Mouse (Mus musculus) heart, embryonic 16.5 days (tissue): Measurements from ENCODE around the gene Tspan8. TPM values are rescaled to one million over a fixed set of nuclear protein-coding genes. Genes with fewer than 3 reads are reported as not detected.

ENCODE experiments used
- ATAC-seq: fragments of 200-750 bp; cut with Nextera tagmentation; replicated peaks from 2 replicates; pipeline ENCODE4 v1.8.0; 2017; ENCODE audit warnings: moderate number of reproducible peaks; ENCODE audit not compliant: insufficient read depth, low FRiP score; ENCODE audit errors: extremely low read depth
- H3K27ac ChIP-seq: fragments of 300-500 bp; sonication (generic); 2 replicates; pipeline ENCODE4 v1.5.1; 2014; ENCODE audit warnings: mild to moderate bottlenecking, low read length, control low read depth, moderate library complexity
- H3K27me3 ChIP-seq: fragments of 300-500 bp; sonication (generic); 2 replicates; pipeline ENCODE4 v1.6.1; 2014; ENCODE audit warnings: low read length, mixed read lengths; ENCODE audit not compliant: control insufficient read depth, insufficient read depth
- H3K36me3 ChIP-seq: fragments of 300-500 bp; sonication (generic); 2 replicates; pipeline ENCODE4 v1.6.1; 2014; ENCODE audit not compliant: control insufficient read depth, insufficient read depth
- H3K4me1 ChIP-seq: fragments of 300-500 bp; sonication (generic); 2 replicates; pipeline ENCODE4 v1.6.1; 2014; ENCODE audit warnings: low read length, mixed read lengths; ENCODE audit not compliant: control insufficient read depth, insufficient read depth
- H3K4me2 ChIP-seq: fragments of 300-500 bp; sonication (generic); 2 replicates; pipeline ENCODE4 v1.6.1; 2014; ENCODE audit warnings: low read depth, mild to moderate bottlenecking, control low read depth, low read length
- H3K4me3 ChIP-seq: fragments of 300-500 bp; sonication (generic); 2 replicates; pipeline ENCODE4 v1.5.1; 2014; ENCODE audit warnings: mild to moderate bottlenecking, control low read depth, low read length
- H3K9ac ChIP-seq: fragments of 300-500 bp; sonication (generic); 2 replicates; pipeline ENCODE4 v1.6.1; 2014; ENCODE audit warnings: low read length, control low read depth
- H3K9me3 ChIP-seq: fragments of 300-500 bp; sonication (generic); replicated peaks from 2 replicates; pipeline ENCODE4 v1.6.1; 2016; ENCODE audit warnings: low read length; ENCODE audit not compliant: control insufficient read depth
- WGBS: fragments of 180-500 bp; shearing (Covaris S2); extraction: QIAGEN DNeasy Blood & Tissue Kit; methylation state at CpG from one replicate; pipeline ENCODE4 v1.1.7; 2014; 5-methylcytosine and 5-hydroxymethylcytosine counted together
- polyA plus RNA-seq: library from polyadenylated mRNA; unstranded; fragments of >200 nt; fragmentation: Nextera tagmentation; extraction: Ambion mirVana; gene quantifications from 2 replicates; pipeline ENCODE4 v1.2.1, GENCODE M21; 2015

Tspan8 gene
- 5.1 and 12.5 TPM in 2 replicates for polyA plus RNA-seq

GRCm38 (mm10) chr10:115816511-115816910, at the start of gene Tspan8:
Gene Tspan8 (plus strand): TSS chr10:115816832.
- H3K4me2 ChIP-seq, result 0 out of 2 replicates have a peak within 1 kb of the TSS, but pooled peaks have one; percentile 23
- ATAC-seq, result no peak
- no peaks in the 10 kb centered on the region for H3K9me3 ChIP-seq
- no peak within 1 kb of the TSS for H3K4me3 ChIP-seq
- H3K4me1 ChIP-seq, result 0 out of 2 replicates have a peak, but pooled peaks cover 5% of the 10 kb centered on the region
- no peaks in the 10 kb centered on the region for H3K27me3 ChIP-seq
- H3K27ac ChIP-seq, result no peak within 1 kb of the TSS
- 30% methylated on average over 6 of the region's 6 CpGs for WGBS
- H3K9ac ChIP-seq, result no peak within 1 kb of the TSS
- no peaks in the 10 kb centered on the region for H3K36me3 ChIP-seq

- H3K4me1 ChIP-seq, result no peaks in the 10 kb centered on the region
- no peaks in the 10 kb centered on the region for H3K36me3 ChIP-seq
- H3K9me3 ChIP-seq, result no peaks in the 10 kb centered on the region
- no peak overlapping the region for H3K27ac ChIP-seq
- H3K27me3 ChIP-seq, result no peaks in the 10 kb centered on the region
- H3K9ac ChIP-seq, result no peak overlapping the region
- H3K4me2 ChIP-seq, result no peak overlapping the region
- H3K4me3 ChIP-seq, result no peak overlapping the region
- ATAC-seq, result no peak
- WGBS, result 82% methylated on average over 8 of the region's 8 CpGs
Measured at GRCm38 (mm10) chr10:115770032-115770431, 46.6 kb upstream of the Tspan8 start.

GRCm38 (mm10) chr10:115774451-115774850, 42.2 kb upstream of the Tspan8 start:
- Histone ChIP-seq H3K27me3 (no peaks in the 10 kb centered on the region), H3K4me1 (no peaks in the 10 kb centered on the region), H3K27ac (no peak overlapping the region), H3K36me3 (no peaks in the 10 kb centered on the region), H3K4me2 (no peak overlapping the region), H3K9ac (no peak overlapping the region), H3K4me3 (no peak overlapping the region), H3K9me3 (no peaks in the 10 kb centered on the region)
- ATAC-seq, result no peak
- 52% methylated on average over 4 of the region's 4 CpGs for WGBS

- no peak for ATAC-seq
- H3K4me2 ChIP-seq, result no peak overlapping the region
- 53% methylated on average over 17 of the region's 17 CpGs for WGBS
Measured at GRCm38 (mm10) chr10:115775945-115776905, 40.4 kb upstream of the Tspan8 start.

GRCm38 (mm10) chr10:115777366-115777765, 39.3 kb upstream of the Tspan8 start:
- no peak overlapping the region for H3K9ac ChIP-seq
- H3K27me3 ChIP-seq, result no peaks in the 10 kb centered on the region
- no peaks in the 10 kb centered on the region for H3K4me1 ChIP-seq
- no peak overlapping the region for H3K4me3 ChIP-seq
- no peak overlapping the region for H3K4me2 ChIP-seq
- H3K36me3 ChIP-seq, result no peaks in the 10 kb centered on the region
- no peak for ATAC-seq
- 44% methylated on average over 5 of the region's 5 CpGs for WGBS
- H3K9me3 ChIP-seq, result no peaks in the 10 kb centered on the region
- no peak overlapping the region for H3K27ac ChIP-seq

More at GRCm38 (mm10) chr10:115775945-115776905, 40.4 kb upstream of the Tspan8 start:
- no peaks in the 10 kb centered on the region for H3K27me3 ChIP-seq
- no peak overlapping the region for H3K4me3 ChIP-seq
- no peaks in the 10 kb centered on the region for H3K9me3 ChIP-seq
- H3K4me1 ChIP-seq, result no peaks in the 10 kb centered on the region
- no peak overlapping the region for H3K9ac ChIP-seq
- H3K36me3 ChIP-seq, result no peaks in the 10 kb centered on the region
- no peak overlapping the region for H3K27ac ChIP-seq

- WGBS, result 35% methylated on average over 5 of the region's 5 CpGs
- Histone ChIP-seq H3K9ac (no peak overlapping the region), H3K4me1 (no peaks in the 10 kb centered on the region), H3K36me3 (no peaks in the 10 kb centered on the region), H3K27me3 (no peaks in the 10 kb centered on the region), H3K4me3 (no peak overlapping the region), H3K4me2 (no peak overlapping the region), H3K27ac (no peak overlapping the region), H3K9me3 (no peaks in the 10 kb centered on the region)
- no peak for ATAC-seq
Measured at GRCm38 (mm10) chr10:115778624-115779023, 38.0 kb upstream of the Tspan8 start.

GRCm38 (mm10) chr10:115780239-115781016, 36.2 kb upstream of the Tspan8 start:
- Histone ChIP-seq H3K27me3 (no peaks in the 10 kb centered on the region), H3K4me1 (no peaks in the 10 kb centered on the region), H3K9me3 (no peaks in the 10 kb centered on the region), H3K4me3 (no peak overlapping the region), H3K4me2 (no peak overlapping the region), H3K27ac (no peak overlapping the region), H3K36me3 (no peaks in the 10 kb centered on the region), H3K9ac (no peak overlapping the region)
- 79% methylated on average over 11 of the region's 11 CpGs for WGBS
- no peak for ATAC-seq

- H3K9me3 ChIP-seq, result no peaks in the 10 kb centered on the region
- H3K36me3 ChIP-seq, result no peaks in the 10 kb centered on the region
- no peaks in the 10 kb centered on the region for H3K4me1 ChIP-seq
- no peaks in the 10 kb centered on the region for H3K27me3 ChIP-seq
- WGBS, result 72% methylated on average over 2 of the region's 2 CpGs
- no peak for ATAC-seq
- H3K4me3 ChIP-seq, result no peak overlapping the region
- no peak overlapping the region for H3K27ac ChIP-seq
- H3K4me2 ChIP-seq, result no peak overlapping the region
- no peak overlapping the region for H3K9ac ChIP-seq
Measured at GRCm38 (mm10) chr10:115783232-115783631, 33.4 kb upstream of the Tspan8 start.

GRCm38 (mm10) chr10:115790788-115791187, 25.8 kb upstream of the Tspan8 start:
- Histone ChIP-seq H3K9ac (no peak overlapping the region), H3K27me3 (no peaks in the 10 kb centered on the region), H3K4me2 (no peak overlapping the region), H3K4me1 (no peaks in the 10 kb centered on the region), H3K27ac (no peak overlapping the region), H3K9me3 (no peaks in the 10 kb centered on the region), H3K4me3 (no peak overlapping the region), H3K36me3 (no peaks in the 10 kb centered on the region)
- WGBS, result 73% methylated on average over 2 of the region's 2 CpGs
- no peak for ATAC-seq
